Mouse (Mus musculus) kidney, adult 2 months (tissue): ENCODE data around the gene Tctex1d4.

Source experiments
- CTCF ChIP-seq: fragments of 200-500 bp; conservative IDR thresholded peaks from 2 replicates; pipeline ENCODE4 v1.5.1; 2011; ENCODE audit warnings: low read depth, mild to moderate bottlenecking, control low read depth, low read length, moderate library complexity, mixed read lengths; ENCODE audit not compliant: insufficient read depth, insufficient read length
- POLR2A ChIP-seq: fragments of 200-500 bp; IDR thresholded peaks from one replicate; pipeline ENCODE4 v1.6.1; 2011; ENCODE audit warnings: low read depth, low read length, control low read depth

GRCm38 (mm10) chr4:117130790-117131189, 4.2 kb downstream of the Tctex1d4 start:
- no peak for TF ChIP-seq CTCF
- TF ChIP-seq POLR2A: no peak
